Mouse (Mus musculus): Measurements from ENCODE around the gene Exoc4. TPM values are rescaled to one million over a fixed set of nuclear protein-coding genes. Genes with fewer than 3 reads are reported as not detected.

The Exoc4 gene
- 10 to 100 TPM; 37.7 to 38.8 TPM for total RNA-seq (2021)

DNA sequence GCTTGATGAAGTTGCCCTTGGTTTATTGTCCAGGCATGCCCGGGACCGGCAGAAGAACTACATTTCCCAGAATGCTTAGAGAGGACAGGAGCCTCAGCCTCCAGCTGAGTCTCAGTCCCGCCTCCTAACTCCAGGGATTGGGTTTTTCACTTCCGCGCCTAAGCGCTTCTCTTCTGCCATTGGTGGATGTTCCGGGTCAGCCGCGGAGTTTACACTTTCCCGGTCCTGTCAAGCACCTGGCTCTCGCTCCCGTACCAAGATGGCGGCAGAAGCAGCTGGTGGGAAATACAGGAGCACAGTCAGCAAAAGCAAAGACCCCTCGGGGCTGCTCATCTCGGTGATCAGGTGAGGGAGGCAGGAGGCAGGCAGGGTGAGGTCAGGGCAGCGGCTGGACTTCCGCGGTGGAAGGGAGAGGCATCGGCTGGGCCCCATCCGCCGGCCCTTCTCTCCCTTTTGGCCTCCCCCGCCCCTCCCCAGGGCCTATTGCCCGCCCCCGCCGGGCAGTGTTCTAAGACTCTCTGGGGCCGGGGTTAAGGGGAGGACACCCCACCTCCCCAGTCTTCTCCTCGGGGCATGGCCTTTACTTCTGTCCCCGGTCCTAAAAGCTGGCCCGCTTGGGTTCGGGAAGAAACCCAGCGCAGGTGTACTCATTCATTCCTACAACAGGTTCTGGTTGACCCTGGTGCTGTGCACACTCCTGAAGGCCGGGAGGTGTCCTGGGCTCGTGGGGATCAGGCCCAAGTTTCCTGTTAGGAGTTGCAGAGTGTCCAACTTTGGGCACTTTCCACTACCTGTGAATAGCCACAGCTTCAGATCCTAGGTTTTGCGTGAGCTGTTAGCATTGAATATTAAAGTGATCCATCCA is at the start of gene Exoc4:
Exoc4 (plus strand) TSS at position 192 of the 865 bp plus-strand sequence.
- intact Hi-C loops (cut with DNase I) = loop anchor here (1.0 to 5.0 kb wide), 2 partner anchors 187 to 928 kb away; partner anchors contain the start of gene Slc35b4
- peak; percentile 94 for DNase-seq (ENCODE audit: low spot score)

DNA sequence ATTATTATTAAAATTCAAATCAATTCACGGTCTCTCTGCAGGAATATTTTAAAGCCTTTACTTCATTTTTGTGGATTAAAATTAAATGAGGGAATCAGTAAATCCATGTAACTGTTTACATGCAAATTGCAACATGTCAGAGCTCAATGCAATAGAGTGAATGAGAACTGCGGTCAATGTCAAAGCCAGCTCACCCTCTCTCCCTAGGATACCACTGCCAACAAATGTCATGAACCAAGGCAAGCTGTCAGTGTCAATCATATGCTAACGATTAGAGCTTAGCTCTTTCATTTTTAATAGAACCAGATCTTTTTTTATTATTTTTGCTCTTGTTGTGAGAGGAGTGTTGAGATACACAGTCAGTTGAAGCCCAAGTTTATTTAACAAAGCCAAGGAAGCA is 30.1 kb upstream of the Exoc4 start:
- intact Hi-C loops (cut with DNase I) = no loop called here
- DNase-seq (ENCODE audit: low spot score) = no peak

DNA sequence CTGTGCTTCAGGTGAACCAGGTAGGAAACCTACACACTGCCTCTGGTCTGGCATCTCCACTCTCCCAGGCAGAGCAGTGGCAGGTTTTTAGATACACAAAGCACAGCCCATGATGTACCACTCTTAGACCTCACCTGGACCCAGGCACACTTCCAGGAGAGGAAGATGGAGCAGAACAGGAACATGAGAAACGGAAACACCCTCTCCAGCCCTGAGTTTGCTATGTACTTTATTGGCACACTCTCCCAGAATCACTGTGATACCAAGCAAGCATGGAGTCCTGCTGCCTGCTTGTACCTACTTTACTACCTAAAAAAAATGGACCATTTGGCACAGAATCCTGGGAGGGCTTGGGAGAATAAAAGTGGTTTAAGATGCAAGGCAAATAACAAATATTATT is 22.2 kb upstream of the Exoc4 start:
- DNase-seq (ENCODE audit: low spot score) = no peak
- intact Hi-C loops (cut with DNase I) = no loop called here

DNA sequence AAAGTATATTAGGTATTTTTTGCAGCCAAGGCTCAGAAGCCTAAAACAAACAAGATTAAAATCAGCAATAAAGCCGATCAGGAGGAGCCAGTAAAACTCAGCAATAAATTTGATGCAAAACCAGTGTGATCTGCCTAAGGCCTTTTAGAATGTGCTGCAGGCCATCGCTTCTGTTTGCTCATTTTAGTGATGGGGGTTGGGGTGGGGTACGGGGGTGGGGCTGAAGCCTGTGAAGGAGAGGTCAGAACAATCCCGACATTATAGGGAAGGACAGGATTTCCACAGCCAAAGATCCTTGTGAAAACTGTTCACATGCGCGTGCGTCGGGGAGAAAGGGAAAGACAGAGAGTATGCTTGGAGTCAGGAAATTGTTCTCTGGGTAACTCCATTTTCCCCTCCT is 21.5 kb upstream of the Exoc4 start:
- intact Hi-C loops (cut with DNase I) = no loop called here
- no peak for DNase-seq (ENCODE audit: low spot score)

DNA sequence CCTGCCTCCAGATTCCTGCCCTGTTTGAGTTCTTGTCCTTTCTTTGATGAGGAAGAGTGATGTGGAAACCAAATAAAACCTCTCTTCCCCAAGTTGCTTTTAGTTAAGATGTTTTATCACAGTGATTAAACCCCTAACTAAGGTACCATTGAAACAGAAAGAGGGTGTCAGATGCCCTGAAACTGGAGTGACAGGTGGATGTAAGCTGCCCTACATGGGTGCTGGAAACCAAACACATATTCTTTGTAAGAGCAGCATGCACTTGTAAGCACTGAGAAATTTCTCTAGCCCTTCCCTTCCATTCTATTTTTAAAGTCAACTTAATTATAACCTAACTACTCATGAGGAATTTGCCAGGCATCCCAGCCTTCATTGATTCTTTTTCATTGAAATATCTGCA is 7.6 kb upstream of the Exoc4 start:
- no peak for DNase-seq (ENCODE audit: low spot score)
- intact Hi-C loops (cut with DNase I) = no loop called here

- intact Hi-C loops (cut with DNase I) = no loop called here
- no peak for DNase-seq (ENCODE audit: low spot score)
These were observed 4.3 kb upstream of the Exoc4 start for GRCm38 (mm10) chr6:33244546-33244945.

GRCm38 (mm10) chr6:33247146-33247545 is 1.7 kb upstream of the Exoc4 start:
- intact Hi-C loops (cut with DNase I) = loop anchor here (5.0 kb wide), 1 partner anchor 930 kb away; the partner anchor contains the start of gene Slc35b4
- no peak for DNase-seq (ENCODE audit: low spot score)

GRCm38 (mm10) chr6:33247576-33248355 is 1.1 kb upstream of the Exoc4 start:
- intact Hi-C loops (cut with DNase I) = loop anchor here (1.0 to 5.0 kb wide), 2 partner anchors 185 to 930 kb away; partner anchors contain the start of gene Slc35b4
- DNase-seq (ENCODE audit: low spot score) = no peak

GRCm38 (mm10) chr6:33256638-33257037 is 7.8 kb downstream of the Exoc4 start:
- no peak for DNase-seq (ENCODE audit: low spot score)
- intact Hi-C loops (cut with DNase I) = no loop called here

- intact Hi-C loops (cut with DNase I) = no loop called here
- DNase-seq (ENCODE audit: low spot score) = no peak
These were observed 8.3 kb downstream of the Exoc4 start for GRCm38 (mm10) chr6:33257076-33257789.

- no peak for DNase-seq (ENCODE audit: low spot score)
- intact Hi-C loops (cut with DNase I) = no loop called here
These were observed 11.0 kb downstream of the Exoc4 start for GRCm38 (mm10) chr6:33259926-33260325.

- DNase-seq (ENCODE audit: low spot score) = no peak
- intact Hi-C loops (cut with DNase I) = no loop called here
These were observed 12.7 kb downstream of the Exoc4 start for GRCm38 (mm10) chr6:33261606-33262005.

DNA sequence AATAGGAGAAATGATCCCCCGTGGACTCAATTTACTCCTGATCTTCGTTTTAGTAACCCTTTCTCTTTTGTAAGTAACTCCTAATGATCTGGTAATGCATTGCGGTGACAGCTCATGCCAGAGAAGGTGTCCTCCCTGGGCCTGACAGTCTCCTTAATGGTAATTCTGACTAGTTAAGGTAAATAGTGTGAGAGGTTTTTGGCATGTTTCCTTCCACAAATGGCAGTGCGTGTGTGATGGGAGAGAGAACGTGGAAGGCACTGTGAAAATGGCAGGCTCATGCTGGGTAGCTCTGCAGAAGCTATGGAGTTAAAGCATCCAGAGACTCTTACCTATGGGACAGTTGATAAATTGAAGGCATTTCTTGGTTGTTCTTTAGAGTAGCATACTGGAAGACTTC is 15.1 kb downstream of the Exoc4 start:
- intact Hi-C loops (cut with DNase I) = no loop called here
- no peak for DNase-seq (ENCODE audit: low spot score)

DNA sequence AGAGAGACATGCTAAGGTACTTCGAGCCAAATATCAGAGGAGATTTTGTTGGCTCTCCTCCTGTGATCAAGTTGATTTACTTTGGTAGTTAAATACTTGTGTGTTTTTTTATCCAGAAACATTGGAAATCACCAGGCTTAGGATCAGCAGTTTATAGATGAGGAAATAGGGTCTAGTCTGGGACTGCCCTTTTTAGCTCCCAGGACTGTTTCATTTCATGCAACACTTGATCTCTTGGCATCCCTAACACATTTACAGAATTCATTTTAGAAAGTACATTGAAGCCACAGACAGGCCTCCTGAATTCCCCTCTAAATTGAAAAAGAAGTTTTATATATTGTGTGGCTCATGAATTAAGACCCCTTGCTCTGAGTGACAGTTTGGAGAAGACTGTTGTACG is 15.5 kb downstream of the Exoc4 start:
- intact Hi-C loops (cut with DNase I) = no loop called here
- no peak for DNase-seq (ENCODE audit: low spot score)

GRCm38 (mm10) chr6:33267571-33267970 is 18.7 kb downstream of the Exoc4 start:
- intact Hi-C loops (cut with DNase I) = no loop called here
- DNase-seq (ENCODE audit: low spot score) = no peak

GRCm38 (mm10) chr6:33283523-33283922 is 34.6 kb downstream of the Exoc4 start:
- intact Hi-C loops (cut with DNase I) = no loop called here
- DNase-seq (ENCODE audit: low spot score) = no peak

GRCm38 (mm10) chr6:33283936-33284335 is 35.1 kb downstream of the Exoc4 start:
- intact Hi-C loops (cut with DNase I) = no loop called here
- no peak for DNase-seq (ENCODE audit: low spot score)

DNA sequence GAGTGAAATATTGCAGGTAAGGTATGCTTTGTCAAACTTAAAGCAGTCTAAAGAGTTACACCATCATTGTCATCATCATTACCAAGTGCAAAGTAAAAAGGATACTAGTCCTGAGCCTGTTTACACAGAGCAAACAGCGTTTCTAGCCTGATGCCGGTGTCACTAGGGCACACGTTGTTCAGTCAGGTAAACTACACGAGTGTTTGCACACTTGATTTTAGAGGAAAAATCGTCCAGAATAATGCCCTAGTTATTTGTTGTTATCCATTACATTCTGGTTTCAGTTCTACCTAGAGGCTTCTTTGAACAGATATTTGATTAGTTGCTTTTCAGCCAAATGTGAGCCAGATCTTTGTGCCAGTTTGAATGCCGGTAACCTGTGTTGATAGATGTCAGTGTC is 37.5 kb downstream of the Exoc4 start:
- intact Hi-C loops (cut with DNase I) = no loop called here

DNA sequence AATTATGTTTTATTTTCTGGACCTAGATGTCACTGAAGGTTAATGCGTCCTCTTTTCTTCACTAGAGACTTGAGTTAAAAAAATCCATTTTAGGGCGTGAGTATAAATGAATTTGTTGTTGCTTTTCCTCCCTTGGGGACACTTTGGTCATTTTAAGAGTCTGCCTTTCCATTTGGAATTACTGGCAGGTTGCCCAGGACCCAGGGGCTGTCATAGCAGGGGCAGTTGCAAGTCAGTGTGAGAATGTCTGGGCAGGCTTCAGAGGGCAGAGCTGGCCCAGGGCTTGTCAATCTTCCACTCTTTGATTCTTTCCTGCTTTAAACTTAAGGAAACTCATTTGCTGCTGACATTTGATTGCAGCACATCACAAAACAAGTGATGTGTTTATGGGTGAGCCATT is 45.7 kb downstream of the Exoc4 start:
- no peak for DNase-seq (ENCODE audit: low spot score)
- intact Hi-C loops (cut with DNase I) = no loop called here

More for the DNA sequence above, 37.5 kb downstream of the Exoc4 start:
- no peak for DNase-seq (ENCODE audit: low spot score)

DNA sequence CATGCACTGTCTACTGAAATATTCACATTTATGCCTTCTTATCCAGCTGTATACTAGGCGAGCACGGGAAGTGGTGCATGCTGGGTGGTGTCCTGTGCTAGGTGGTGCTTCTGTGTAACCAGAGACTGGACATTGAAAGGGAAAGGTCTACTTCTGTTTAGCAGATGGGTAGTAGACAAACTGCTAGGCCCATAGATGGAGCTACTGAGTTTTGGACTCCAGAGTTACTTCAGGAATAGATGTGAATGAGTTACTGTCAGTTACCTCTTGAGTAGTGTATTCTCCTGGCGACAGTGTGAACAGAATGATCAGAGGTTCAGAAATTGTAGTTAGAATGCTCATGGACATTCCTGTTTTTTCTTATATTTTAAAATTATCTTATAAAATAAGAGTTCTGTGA is 48.7 kb downstream of the Exoc4 start:
- DNase-seq (ENCODE audit: low spot score) = no peak
- intact Hi-C loops (cut with DNase I) = no loop called here
